Mouse (Mus musculus) stomach, embryonic 16.5 days (tissue): Measurements from ENCODE around the gene Tbc1d23. TPM values are rescaled to one million over a fixed set of nuclear protein-coding genes. Genes with fewer than 3 reads are reported as not detected.

Source experiments
- ATAC-seq: fragments of 200-750 bp; cut with Nextera tagmentation; 2 replicates; pipeline ENCODE4 v1.8.0; 2017; ENCODE audit warnings: moderate number of reproducible peaks, moderate TSS enrichment; ENCODE audit not compliant: insufficient read depth, low FRiP score
- H3K27ac ChIP-seq: fragments of 300-500 bp; sonication (generic); 2 replicates; pipeline ENCODE4 v1.5.1; 2014; ENCODE audit warnings: low read length
- H3K27me3 ChIP-seq: fragments of 300-500 bp; sonication (generic); 2 replicates; pipeline ENCODE4 v1.6.1; 2014; ENCODE audit warnings: low read length, control low read depth, mixed read lengths; ENCODE audit not compliant: control insufficient read depth, insufficient read depth
- H3K36me3 ChIP-seq: fragments of 300-500 bp; sonication (generic); 2 replicates; pipeline ENCODE4 v1.6.1; 2014; ENCODE audit warnings: low read length; ENCODE audit not compliant: control insufficient read depth, insufficient read depth
- H3K4me1 ChIP-seq: fragments of 300-500 bp; sonication (generic); 2 replicates; pipeline ENCODE4 v1.6.1; 2014; ENCODE audit warnings: low read length, control low read depth, mixed read lengths; ENCODE audit not compliant: control insufficient read depth, insufficient read depth
- H3K4me2 ChIP-seq: fragments of 300-500 bp; sonication (generic); 2 replicates; pipeline ENCODE4 v1.6.1; 2014; ENCODE audit warnings: low read depth, low read length, mixed read lengths
- H3K4me3 ChIP-seq: fragments of 300-500 bp; sonication (generic); replicated peaks from 2 replicates; pipeline ENCODE4 v1.5.1; 2014; ENCODE audit warnings: mild to moderate bottlenecking, low read length
- H3K9ac ChIP-seq: fragments of 300-500 bp; sonication (generic); 2 replicates; pipeline ENCODE4 v1.6.1; 2014; ENCODE audit warnings: low read length
- H3K9me3 ChIP-seq: fragments of 300-500 bp; sonication (generic); replicated peaks from 2 replicates; pipeline ENCODE4 v1.6.1; 2016; ENCODE audit warnings: low read length, control low read depth; ENCODE audit not compliant: control insufficient read depth
- WGBS: fragments of 180-500 bp; shearing (Covaris S2); extraction: QIAGEN DNeasy Blood & Tissue Kit; methylation state at CpG from one replicate; pipeline ENCODE4 v1.1.7; 2014; 5-methylcytosine and 5-hydroxymethylcytosine counted together
- polyA plus RNA-seq: library from polyadenylated mRNA; unstranded; fragments of >200 nt; fragmentation: Nextera tagmentation; extraction: Ambion mirVana; gene quantifications from 2 replicates; pipeline ENCODE4 v1.2.1, GENCODE M21; 2015

Tbc1d23 gene
- polyA plus RNA-seq, 1 experiment from 2014 or later: 27.9 TPM

- 79% methylated on average over 13 of the region's 13 CpGs for WGBS
- H3K4me3 ChIP-seq: no peak overlapping the region
- no peak overlapping the region for H3K4me2 ChIP-seq
- no peaks in the 10 kb centered on the region for H3K4me1 ChIP-seq
- no peaks in the 10 kb centered on the region for H3K36me3 ChIP-seq
- ATAC-seq: no peak
- no peak overlapping the region for H3K9ac ChIP-seq
- H3K27me3 ChIP-seq: no peaks in the 10 kb centered on the region
- no peak overlapping the region for H3K27ac ChIP-seq
- H3K9me3 ChIP-seq: 0 out of 2 replicates have a peak, but pooled peaks cover 3% of the 10 kb centered on the region
Measured at GRCm38 (mm10) chr16:57259356-57260083, 28.2 kb upstream of the Tbc1d23 start.

GRCm38 (mm10) chr16:57251589-57252421 lies 20.5 kb upstream of the Tbc1d23 start:
- H3K4me2 ChIP-seq: no peak overlapping the region
- no peaks in the 10 kb centered on the region for H3K4me1 ChIP-seq
- H3K9ac ChIP-seq: no peak overlapping the region
- no peaks in the 10 kb centered on the region; the same call in 1 of the 2 replicates for H3K9me3 ChIP-seq
- no peaks in the 10 kb centered on the region for H3K36me3 ChIP-seq
- no peaks in the 10 kb centered on the region for H3K27me3 ChIP-seq
- ATAC-seq: peak; percentile 73
- H3K4me3 ChIP-seq: no peak overlapping the region
- 27% methylated on average over 7 of the region's 7 CpGs for WGBS
- peak overlapping the region; percentile 80 for H3K27ac ChIP-seq

GRCm38 (mm10) chr16:57250991-57251390 lies 19.7 kb upstream of the Tbc1d23 start:
- Histone ChIP-seq H3K4me2 (no peak overlapping the region), H3K9me3 (no peaks in the 10 kb centered on the region; the same call in 1 of the 2 replicates), H3K4me3 (no peak overlapping the region), H3K27ac (peak overlapping the region; percentile 80), H3K27me3 (no peaks in the 10 kb centered on the region), H3K36me3 (no peaks in the 10 kb centered on the region), H3K9ac (no peak overlapping the region), H3K4me1 (no peaks in the 10 kb centered on the region)
- 83% methylated on average over 4 of the region's 4 CpGs for WGBS
- no peak for ATAC-seq

- H3K4me2 ChIP-seq: no peak overlapping the region
- no peaks in the 10 kb centered on the region; the same call in 1 of the 2 replicates for H3K9me3 ChIP-seq
- ATAC-seq: no peak
- H3K4me1 ChIP-seq: no peaks in the 10 kb centered on the region
- no peak overlapping the region for H3K9ac ChIP-seq
- H3K27ac ChIP-seq: no peak overlapping the region
- H3K4me3 ChIP-seq: no peak overlapping the region
- H3K36me3 ChIP-seq: no peaks in the 10 kb centered on the region
- H3K27me3 ChIP-seq: no peaks in the 10 kb centered on the region
- WGBS: 91% methylated on average over 4 of the region's 4 CpGs
Measured at GRCm38 (mm10) chr16:57247464-57247863, 16.2 kb upstream of the Tbc1d23 start.

GRCm38 (mm10) chr16:57246596-57246995 lies 15.3 kb upstream of the Tbc1d23 start:
- H3K27me3 ChIP-seq: no peaks in the 10 kb centered on the region
- H3K4me1 ChIP-seq: no peaks in the 10 kb centered on the region
- H3K4me3 ChIP-seq: no peak overlapping the region
- ATAC-seq: no peak
- H3K9me3 ChIP-seq: no peaks in the 10 kb centered on the region; the same call in 1 of the 2 replicates
- WGBS: 72% methylated on average over 3 of the region's 3 CpGs
- no peak overlapping the region for H3K9ac ChIP-seq
- H3K4me2 ChIP-seq: no peak overlapping the region
- H3K36me3 ChIP-seq: no peaks in the 10 kb centered on the region
- no peak overlapping the region for H3K27ac ChIP-seq

- Histone ChIP-seq H3K36me3 (no peaks in the 10 kb centered on the region), H3K4me2 (no peak overlapping the region), H3K4me3 (no peak overlapping the region), H3K9me3 (no peaks in the 10 kb centered on the region), H3K27me3 (no peaks in the 10 kb centered on the region), H3K27ac (no peak overlapping the region), H3K9ac (no peak overlapping the region), H3K4me1 (no peaks in the 10 kb centered on the region)
- ATAC-seq: peak; percentile 63; the same call in 1 of the 2 replicates
- WGBS: 8% methylated on average over 6 of the region's 6 CpGs
Measured at GRCm38 (mm10) chr16:57243858-57244248, 12.5 kb upstream of the Tbc1d23 start.

- no peaks in the 10 kb centered on the region for H3K27me3 ChIP-seq
- peak; percentile 69; the same call in 1 of the 2 replicates for ATAC-seq
- no peak overlapping the region for H3K4me2 ChIP-seq
- H3K4me1 ChIP-seq: no peaks in the 10 kb centered on the region
- no peaks in the 10 kb centered on the region for H3K9me3 ChIP-seq
- H3K27ac ChIP-seq: no peak overlapping the region; the same call in 1 of the 2 replicates
- H3K9ac ChIP-seq: 0 out of 2 replicates have a peak overlapping the region, but pooled peaks have one; percentile 4
- no peak overlapping the region for H3K4me3 ChIP-seq
- 41% methylated on average over 10 of the region's 10 CpGs for WGBS
- H3K36me3 ChIP-seq: no peaks in the 10 kb centered on the region
Measured at GRCm38 (mm10) chr16:57243205-57243857, 12.0 kb upstream of the Tbc1d23 start.

GRCm38 (mm10) chr16:57242857-57243204 lies 11.5 kb upstream of the Tbc1d23 start:
- Histone ChIP-seq H3K4me2 (no peak overlapping the region), H3K27ac (no peak overlapping the region), H3K4me1 (no peaks in the 10 kb centered on the region), H3K27me3 (no peaks in the 10 kb centered on the region), H3K4me3 (no peak overlapping the region), H3K9ac (0 out of 2 replicates have a peak overlapping the region, but pooled peaks have one; percentile 4), H3K9me3 (no peaks in the 10 kb centered on the region), H3K36me3 (no peaks in the 10 kb centered on the region)
- 85% methylated on average over 5 of the region's 5 CpGs for WGBS
- no peak for ATAC-seq
